Mouse (Mus musculus): ENCODE data around the gene Tbc1d10b.
A peak's percentile ranks its signal among the peaks of the same experiment; 100 is the strongest.

The Tbc1d10b gene

DNA sequence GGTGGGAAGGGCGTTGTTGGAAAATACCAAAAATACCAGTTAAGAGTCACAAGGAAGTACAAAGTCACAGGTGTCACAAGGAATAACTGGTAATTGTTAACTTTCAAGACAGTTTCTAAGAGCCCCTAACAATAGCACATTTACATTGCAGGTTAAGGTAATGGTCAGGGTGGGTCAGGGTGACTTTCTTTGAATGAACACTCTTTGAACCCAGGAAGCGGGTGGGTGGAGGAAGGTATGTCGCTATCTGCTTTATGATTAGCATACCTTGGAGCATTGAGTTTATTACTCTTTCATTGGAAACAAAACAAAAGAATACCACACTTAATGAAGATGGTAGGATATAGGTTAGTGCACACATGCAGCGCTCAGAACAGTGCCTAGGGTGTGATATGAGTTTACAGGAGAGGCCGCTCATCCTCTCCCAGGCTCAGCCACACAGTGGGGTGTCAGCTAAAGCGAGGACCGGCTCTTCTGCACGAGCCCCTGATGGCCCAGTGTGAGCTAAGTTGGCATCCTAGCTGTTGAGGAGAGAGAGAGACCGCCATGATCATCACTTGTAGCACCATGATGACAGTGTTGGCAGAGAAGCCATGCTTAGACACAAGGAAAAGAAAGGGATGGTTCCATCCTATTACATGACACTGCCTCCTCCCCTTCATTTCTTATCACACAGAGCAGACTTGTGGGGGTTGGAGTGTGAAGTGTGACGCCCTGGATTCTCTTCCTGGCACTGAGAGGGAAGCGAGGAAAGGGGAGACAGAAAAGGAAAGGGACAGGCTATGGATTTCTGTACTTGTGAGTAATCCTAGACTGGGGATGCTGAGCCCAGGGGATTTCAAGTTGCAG is 17.1 kb upstream of the Tbc1d10b start:
- peak; percentile 62; the same call in 1 of the 2 replicates for ATAC-seq (ENCODE audit: low TSS enrichment)

DNA sequence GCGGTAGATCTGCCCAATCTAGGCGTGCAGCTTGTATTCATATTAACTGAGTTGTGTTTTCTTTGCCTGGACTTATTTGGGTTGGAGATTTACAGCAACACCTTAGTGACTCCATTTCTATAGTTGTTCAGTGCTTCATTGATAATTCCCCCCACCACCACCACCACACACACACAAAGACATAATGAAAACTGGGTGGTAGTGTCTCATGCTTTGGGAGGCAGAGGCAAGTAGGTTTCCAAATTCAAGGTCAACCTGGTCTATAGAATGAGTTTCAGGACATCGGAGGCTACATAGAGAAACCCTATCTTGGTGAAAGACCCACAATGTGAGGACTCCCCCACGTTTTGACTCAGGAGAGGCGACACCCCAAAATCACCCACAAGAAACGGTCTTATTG is 16.3 kb upstream of the Tbc1d10b start:
- no peak for ATAC-seq (ENCODE audit: low TSS enrichment)

DNA sequence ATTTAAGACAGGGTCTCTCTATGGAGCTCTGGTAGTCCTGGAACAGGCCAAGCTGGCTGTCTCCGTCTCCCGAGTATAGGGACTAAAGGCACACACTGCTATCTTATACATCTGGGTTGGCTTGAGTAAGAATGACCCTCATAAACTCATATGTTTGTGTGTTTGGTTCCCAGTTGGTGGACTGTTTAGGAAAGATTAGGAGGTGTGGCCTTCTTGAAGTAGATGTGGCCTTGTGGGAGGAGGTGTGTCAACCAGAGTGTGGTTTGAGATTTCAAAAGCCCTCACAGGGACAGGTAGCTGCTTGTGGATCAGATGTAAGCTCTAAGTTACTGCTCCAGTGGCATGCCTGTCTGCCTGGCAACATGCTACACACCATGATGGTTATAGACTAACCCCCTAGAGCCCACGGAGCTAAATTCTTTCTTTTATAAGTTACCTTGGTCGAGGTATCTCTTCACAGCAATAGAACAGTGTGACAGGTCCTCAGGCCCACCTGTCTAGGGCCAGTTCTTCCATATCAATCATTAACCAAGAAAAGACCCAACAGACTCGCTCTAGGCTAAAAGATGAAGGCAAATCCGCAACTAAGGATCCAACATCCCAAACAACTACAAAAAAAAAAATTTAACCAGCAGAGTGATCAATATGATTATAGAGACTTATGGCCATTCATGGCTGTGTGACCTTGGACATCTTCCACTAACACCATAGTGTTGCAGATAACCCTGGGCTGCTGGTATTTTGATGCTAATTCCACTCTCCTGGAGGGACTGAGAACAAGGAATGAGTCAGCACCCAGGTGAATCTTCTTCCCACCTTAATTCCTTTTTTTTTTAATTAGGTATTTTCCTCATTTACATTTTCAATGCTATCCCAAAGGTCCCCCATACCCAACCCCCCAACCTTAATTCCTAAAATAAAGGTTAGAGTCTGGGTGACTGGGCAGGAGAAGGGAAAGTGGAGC is 15.5 kb upstream of the Tbc1d10b start:
- no peak for ATAC-seq (ENCODE audit: low TSS enrichment)

DNA sequence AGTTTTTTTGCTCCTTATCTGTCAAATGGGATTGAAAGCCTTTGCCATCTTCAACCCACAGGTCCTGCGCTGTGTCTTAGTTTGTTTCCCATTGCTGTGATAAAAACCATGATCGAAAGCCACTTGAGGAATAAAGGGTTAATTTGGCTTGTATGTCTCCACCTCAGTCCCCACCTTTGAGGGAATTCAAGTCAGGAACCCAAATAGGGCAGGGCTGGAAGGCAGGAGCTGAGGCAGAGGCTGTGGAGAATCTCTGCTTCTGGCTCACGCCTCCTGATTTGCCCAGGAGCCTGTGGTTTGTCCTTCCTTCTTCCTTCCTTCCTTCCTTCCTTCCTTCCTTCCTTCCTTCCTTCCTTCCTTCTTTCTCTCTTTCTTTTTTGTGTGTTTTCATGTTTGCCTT is 14.8 kb upstream of the Tbc1d10b start:
- no peak for ATAC-seq (ENCODE audit: low TSS enrichment)

DNA sequence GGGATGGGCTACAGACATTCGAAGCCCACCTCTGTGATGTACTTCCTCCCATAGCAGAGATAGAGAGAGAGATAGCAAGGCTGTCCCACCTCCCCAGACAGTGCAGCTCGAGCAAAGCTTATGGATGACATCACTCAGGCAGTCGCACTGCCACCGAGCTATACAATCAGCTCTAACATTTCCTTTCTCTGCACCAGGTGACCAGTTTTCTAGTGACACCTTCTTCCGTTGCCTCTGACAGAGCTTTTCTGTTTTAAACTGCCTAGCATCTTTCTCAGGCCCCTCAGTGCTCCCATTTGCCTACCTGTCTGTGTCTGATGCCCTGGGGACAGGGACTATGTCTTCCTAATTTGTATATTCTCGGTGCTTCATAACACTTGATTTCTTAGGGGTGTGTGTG is 12.2 kb upstream of the Tbc1d10b start:
- ATAC-seq (ENCODE audit: low TSS enrichment): no peak

DNA sequence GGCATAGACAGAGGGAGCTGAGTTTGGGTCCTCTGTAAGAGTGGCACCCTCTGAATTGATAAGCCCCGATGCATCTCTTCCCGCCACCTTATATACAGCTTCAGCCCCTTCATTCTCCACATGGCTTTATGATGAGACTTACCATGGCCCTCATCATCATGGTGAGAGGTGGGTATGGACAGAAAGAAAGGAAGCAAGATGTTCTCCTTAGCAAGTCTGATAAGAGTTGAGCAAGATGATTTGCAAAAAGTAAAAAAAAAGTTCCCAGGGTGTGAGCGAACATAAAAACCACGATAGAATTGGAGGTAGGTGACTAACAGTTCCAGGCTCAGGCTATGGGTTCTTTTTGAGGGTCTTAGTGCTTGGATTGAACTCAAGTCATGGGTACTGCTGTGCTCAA is 10.4 kb upstream of the Tbc1d10b start:
- no peak for ATAC-seq (ENCODE audit: low TSS enrichment)

DNA sequence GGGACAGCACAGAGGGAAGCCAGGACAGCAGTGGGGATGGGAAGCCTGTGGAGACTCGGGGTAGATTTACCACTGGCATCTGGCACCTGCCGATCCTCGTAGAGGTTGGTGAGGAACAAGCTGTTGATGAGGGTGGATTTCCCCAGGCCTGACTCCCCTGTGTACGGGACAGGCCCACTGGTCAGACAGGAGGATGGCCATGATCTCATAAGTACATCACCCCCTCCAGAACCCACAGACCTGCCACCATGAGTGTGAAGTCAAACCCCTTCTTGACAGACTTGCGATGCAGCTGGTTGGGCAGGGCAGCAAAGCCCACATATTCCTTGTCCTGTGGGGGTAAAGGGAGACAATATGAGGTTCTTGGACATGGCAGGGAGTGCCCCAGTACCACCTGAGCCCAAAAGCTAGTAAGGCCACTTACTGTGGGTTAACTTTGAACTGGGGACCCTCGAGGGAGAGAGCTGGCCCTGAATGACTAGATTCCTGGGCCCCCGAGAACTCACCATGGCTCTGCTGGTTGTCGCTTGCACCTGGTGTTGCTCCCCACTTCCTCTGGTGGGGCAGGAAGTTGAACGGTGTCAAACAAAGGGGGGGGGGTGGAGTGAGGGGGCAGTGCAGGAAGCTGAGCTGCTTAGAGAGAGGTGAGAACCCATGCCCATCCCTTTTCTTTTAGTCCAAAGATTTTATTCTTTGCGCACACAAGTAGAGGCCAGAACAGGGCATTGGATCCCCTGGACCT is 9.8 kb upstream of the Tbc1d10b start:
- no peak for ATAC-seq (ENCODE audit: low TSS enrichment)

DNA sequence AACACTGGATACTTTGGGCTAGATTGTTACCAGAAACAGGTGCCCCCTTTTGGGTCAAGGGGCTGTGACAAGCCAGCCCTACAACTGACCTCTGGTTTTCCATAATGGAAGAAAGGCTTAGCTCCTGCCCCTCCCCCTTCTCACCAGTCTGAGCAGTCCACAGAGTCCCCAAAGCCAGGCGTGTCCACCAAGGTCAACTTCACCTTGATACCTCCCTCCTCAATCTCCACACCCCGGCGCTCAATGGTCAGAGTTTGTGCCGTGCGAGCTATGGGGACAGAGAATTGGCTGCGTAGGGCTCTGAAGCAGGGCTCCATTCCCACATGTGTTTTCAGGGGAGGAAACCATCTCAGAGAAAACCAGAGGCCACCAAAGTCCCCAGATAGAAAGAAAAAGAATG is 9.2 kb upstream of the Tbc1d10b start:
- ATAC-seq (ENCODE audit: low TSS enrichment): no peak

DNA sequence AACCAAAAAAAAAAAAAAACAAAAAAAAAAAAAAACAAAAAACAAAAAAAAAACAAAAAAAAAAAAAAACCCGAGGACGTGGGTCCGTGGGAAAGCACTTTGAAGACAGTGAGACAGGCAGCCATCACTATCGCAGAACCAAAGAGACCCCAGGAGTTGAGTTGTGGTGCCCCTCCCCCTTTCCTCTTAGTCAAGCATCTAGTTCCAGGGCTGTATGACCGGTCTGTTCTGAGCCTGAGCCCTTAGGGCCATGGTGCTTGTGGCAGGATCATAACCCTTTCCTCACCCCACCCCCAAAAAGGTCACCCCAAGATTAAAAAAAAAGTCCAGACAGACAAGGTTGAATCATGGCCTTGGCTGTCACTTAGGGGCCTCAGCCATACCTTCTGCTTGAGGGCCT is 8.0 kb upstream of the Tbc1d10b start:
- ATAC-seq (ENCODE audit: low TSS enrichment): no peak

DNA sequence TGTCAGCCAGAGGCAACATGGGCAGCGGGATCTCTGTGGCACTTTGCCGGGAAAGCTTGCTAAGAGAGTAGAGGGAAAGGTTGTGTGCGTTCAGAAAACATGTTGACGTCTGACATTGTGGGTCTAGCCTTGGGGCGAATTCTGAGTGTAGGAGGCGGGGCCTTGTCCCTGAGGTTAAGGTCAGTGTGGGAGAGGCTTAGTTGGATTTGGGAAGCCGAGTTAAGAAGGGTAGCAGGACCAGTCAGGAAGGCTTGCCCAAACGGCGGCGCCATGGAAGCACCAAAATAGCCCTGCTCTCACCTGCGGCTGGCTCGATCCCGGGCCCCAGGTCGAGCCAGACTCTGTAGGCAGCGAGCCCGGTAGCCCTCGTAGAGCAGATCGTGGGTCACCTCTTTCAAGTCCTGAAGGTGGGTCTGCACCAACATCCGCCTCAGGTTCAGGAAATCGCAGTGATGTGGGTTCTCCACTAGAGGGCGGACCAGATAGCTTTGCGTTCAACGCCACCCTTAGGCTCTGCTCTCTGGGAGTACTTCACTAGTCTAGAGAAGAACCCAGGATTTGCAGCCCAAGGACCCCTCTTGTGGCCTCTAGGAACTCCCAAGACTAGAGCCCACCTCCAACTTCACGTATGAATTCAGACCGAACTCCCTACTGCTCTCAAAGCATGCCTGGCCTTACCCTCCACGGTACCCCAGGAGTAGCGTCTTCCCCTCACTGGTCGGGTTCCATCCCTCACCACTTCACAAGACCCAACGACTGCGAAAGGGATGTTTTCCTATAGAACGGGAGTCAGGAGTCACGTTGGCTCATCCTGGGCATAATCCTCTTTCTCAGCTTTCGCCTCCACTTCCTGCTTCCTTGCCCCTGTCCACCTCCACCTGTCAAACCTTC is 7.0 kb upstream of the Tbc1d10b start:
- peak; percentile 67 for ATAC-seq (ENCODE audit: low TSS enrichment)

DNA sequence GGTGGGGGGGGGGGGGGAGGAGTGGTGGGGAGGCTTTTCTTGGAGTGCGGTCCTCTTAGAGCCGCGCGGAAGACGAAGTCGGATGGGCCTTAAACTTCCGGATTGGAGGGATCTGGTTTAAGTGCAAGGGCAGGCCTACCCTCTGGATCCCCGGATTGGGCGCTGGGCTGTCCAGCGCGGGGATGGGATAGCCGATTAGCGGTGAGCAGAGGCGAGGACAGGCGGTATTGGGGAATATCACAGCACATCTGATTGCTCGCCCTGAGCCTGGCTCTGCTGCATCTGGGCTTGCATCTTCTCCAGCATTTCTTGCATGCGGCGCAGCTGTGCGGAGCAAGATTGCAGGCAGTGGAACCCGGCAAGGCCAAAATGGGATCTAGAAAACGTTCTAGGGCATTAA is 6.3 kb upstream of the Tbc1d10b start:
- ATAC-seq (ENCODE audit: low TSS enrichment): no peak

DNA sequence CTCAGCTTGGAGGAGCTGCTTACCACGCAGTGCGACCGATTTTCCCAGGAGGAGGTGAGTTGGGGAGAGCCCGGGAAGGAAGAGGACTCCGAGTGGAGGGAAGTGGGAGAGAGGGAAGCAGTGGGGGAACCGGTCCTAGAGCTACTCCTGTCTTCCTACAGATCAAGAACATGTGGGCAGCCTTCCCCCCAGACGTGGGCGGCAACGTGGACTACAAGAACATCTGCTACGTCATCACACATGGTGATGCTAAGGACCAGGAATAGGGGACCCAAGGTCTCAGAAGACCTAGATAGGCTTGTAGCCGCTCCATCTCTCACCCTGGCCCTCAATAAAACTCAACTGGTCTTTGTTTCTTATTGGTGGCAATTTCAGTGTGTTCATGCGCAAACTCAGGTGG is 5.7 kb upstream of the Tbc1d10b start:
- no peak for ATAC-seq (ENCODE audit: low TSS enrichment)

DNA sequence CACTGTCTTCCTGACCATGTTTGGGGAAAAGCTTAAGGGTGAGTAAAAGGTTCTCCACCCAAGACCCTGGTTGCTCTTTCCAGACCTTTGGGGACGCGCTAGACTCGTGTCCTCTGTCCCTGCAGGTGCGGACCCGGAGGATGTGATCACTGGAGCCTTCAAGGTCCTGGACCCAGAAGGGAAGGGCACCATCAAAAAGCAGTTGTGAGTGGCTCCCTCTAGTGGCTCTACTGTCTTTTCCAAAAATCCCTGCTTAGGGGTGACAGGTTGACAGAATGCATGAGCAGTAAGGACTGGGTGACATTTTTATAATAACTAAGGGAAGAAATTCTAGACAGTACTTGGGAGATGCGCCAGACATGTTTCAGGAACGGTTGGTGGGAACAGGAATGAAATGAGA is 5.2 kb upstream of the Tbc1d10b start:
- no peak for ATAC-seq (ENCODE audit: low TSS enrichment)

DNA sequence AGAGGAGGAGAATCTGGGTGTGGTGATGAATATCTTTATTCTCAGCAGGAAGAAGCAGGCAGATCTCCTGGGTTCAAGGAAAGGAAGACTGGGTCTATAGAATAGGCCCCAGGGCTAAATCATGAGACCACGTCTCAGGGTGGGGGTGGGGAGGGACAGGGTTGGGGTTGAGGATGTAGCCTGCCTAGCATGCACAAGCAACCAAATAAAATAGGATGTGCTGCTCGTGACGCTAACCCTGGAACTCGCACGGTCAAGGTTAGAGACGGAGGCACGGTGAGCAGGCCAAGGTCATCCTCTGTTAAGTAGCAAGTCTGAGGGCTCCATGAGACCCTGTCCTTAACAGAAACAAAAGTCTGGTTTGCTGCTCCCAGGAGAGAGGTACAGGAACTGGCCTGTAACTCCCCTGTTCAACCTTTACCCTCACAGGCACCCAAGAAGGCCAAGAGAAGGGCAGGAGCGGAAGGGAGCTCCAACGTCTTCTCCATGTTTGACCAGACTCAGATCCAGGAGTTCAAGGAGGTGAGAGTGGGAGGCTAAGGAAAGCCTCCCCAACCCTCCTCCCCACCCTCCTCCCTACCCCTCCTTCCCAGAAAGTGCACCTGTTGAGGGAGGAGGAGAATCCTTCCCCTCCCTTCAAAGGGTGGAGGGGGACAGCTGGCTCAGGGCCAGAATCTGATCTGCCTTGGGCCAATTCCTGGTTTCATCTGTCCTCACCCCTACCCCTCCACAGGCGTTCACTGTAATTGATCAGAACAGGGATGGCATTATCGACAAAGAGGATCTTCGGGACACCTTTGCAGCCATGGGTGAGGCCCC is 4.4 kb upstream of the Tbc1d10b start:
- ATAC-seq (ENCODE audit: low TSS enrichment): no peak

DNA sequence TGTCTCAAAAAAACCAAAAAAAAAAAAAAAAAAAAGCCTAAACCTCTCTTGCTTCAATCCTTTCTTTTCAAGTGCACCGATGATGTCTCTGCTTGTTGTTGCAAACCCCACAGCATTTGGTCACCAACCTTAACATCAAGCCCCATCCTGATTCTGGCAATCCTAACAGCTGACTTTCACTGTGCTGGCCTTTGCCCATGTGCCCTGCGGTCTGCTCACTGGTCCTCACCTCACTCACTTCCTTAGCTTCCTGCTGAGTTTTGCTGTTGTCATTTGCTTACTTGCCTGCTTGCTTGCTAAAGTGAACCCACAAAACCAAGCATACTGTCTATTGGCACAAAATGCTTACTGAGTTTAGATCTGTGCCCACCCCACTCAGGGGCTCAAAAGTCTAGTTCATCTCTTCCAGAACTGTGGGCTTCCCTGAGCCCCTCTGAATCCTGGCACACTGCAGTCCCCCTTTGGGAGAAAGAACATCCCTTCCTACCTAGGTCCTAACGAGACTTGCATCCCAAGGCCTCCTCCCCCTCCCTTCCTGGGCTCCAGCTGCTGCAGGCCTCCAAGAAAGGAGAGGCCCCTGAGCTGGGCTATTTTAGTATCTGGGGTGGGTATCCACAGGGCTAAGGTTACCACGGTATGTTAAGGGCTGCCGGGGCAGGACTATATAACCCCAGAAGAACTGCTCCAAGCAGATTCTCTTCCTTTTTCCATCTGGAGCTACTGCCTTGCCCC is 2.9 kb upstream of the Tbc1d10b start:
- no peak for ATAC-seq (ENCODE audit: low TSS enrichment)

DNA sequence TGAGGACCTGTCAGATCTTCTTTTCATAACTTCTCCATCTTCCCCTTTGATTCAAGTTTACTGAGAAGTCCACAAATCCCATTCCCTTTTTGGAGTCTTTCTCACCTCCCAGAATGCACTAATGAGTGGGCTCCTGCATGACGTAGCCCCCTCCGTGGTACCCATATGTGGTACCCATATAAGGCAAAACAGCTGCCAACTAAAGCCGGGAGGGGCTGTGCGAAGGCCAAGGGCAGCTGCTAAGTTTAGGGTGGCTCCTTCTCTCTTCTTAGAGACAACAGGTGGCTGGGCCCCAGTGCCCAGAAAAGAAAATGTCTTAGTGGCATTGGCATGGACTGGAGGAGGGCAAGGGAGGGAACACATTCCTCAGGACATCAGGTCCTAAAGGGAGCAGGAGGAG is 2.0 kb upstream of the Tbc1d10b start:
- no peak for ATAC-seq (ENCODE audit: low TSS enrichment)

DNA sequence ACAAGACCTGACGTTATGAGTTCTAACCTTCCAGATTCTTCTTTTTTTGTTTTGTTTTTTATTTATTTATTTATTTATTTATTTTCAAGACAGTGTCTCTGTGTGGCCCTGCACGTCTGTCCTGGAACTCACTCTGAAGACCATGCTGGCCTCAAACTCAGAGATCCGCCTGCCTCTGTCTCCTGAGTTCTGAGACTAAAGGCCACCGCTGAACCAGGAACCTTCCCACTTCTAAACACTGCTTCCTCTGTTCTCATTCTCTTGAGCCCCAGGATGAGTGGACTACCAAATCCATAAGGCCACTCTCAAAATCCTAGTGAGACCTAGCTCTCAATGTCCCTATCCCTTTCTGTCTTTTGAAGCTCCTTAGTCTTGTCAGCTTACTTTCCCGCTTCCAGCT is 1.6 kb upstream of the Tbc1d10b start:
- ATAC-seq (ENCODE audit: low TSS enrichment): no peak

DNA sequence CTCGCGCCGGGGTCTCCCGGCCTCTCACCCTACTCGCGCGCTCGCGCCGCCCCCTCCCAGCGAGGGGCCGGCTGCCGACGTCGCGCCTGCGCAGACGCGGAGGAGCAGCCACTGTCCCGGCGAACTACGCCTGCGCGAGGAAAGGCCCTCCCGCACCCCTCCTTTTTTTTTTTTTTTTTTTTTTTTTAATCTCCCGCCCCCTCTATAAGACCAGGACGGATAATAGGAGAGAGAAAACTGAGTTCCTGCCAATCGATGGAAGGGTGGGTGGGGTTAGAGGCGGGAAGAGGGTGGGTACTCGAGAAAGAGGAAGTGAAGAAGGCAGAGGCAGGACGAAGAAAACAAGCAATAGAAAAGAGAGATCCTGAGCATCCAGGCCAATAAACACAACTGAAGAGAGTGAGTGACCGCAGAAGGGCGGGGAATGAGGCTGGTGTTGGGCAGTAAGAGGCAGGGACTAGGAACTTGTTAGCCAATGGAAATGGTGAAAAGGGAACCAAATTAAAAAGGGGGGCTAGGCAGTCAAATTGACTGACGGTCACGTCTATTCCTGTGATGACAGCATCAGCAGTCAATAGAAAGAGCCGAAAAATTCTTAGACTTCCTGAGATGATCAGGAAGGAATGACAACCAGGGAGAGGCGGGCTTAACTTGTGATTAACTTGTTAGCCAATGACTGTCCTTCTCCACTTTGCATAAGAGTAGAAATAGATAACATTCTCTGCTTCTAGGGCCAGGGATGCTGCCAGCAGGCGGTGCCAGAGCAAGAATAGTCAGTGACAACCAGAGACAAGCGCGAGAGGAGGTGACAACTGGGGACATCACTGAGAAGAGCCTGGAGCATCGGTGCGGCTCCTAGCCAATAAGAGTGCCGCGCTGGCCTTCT is 528 bp upstream of the Tbc1d10b start, which contains the start of gene Mylpf:
TSS of gene Mylpf (plus strand) at position 338 of the 886 bp plus-strand sequence.
- peak; percentile 89 for ATAC-seq (ENCODE audit: low TSS enrichment)

Measured in frontal cortex, adult (tissue).